Mouse (Mus musculus) stomach, embryonic 16.5 days (tissue): Measurements from ENCODE around the gene H2-Ke6. TPM values are rescaled to one million over a fixed set of nuclear protein-coding genes. Genes with fewer than 3 reads are reported as not detected.

Experiments used
- ATAC-seq: fragments of 200-750 bp; cut with Nextera tagmentation; 2 replicates; pipeline ENCODE4 v1.8.0; 2017; ENCODE audit warnings: moderate number of reproducible peaks, moderate TSS enrichment; ENCODE audit not compliant: insufficient read depth, low FRiP score
- H3K27ac ChIP-seq: fragments of 300-500 bp; sonication (generic); 2 replicates; pipeline ENCODE4 v1.5.1; 2014; ENCODE audit warnings: low read length
- H3K27me3 ChIP-seq: fragments of 300-500 bp; sonication (generic); 2 replicates; pipeline ENCODE4 v1.6.1; 2014; ENCODE audit warnings: low read length, control low read depth, mixed read lengths; ENCODE audit not compliant: control insufficient read depth, insufficient read depth
- H3K36me3 ChIP-seq: fragments of 300-500 bp; sonication (generic); 2 replicates; pipeline ENCODE4 v1.6.1; 2014; ENCODE audit warnings: low read length; ENCODE audit not compliant: control insufficient read depth, insufficient read depth
- H3K4me1 ChIP-seq: fragments of 300-500 bp; sonication (generic); 2 replicates; pipeline ENCODE4 v1.6.1; 2014; ENCODE audit warnings: low read length, control low read depth, mixed read lengths; ENCODE audit not compliant: control insufficient read depth, insufficient read depth
- H3K4me2 ChIP-seq: fragments of 300-500 bp; sonication (generic); 2 replicates; pipeline ENCODE4 v1.6.1; 2014; ENCODE audit warnings: low read depth, low read length, mixed read lengths
- H3K4me3 ChIP-seq: fragments of 300-500 bp; sonication (generic); replicated peaks from 2 replicates; pipeline ENCODE4 v1.5.1; 2014; ENCODE audit warnings: mild to moderate bottlenecking, low read length
- H3K9ac ChIP-seq: fragments of 300-500 bp; sonication (generic); 2 replicates; pipeline ENCODE4 v1.6.1; 2014; ENCODE audit warnings: low read length
- H3K9me3 ChIP-seq: fragments of 300-500 bp; sonication (generic); replicated peaks from 2 replicates; pipeline ENCODE4 v1.6.1; 2016; ENCODE audit warnings: low read length, control low read depth; ENCODE audit not compliant: control insufficient read depth
- WGBS: fragments of 180-500 bp; shearing (Covaris S2); extraction: QIAGEN DNeasy Blood & Tissue Kit; methylation state at CpG from one replicate; pipeline ENCODE4 v1.1.7; 2014; 5-methylcytosine and 5-hydroxymethylcytosine counted together
- polyA plus RNA-seq: library from polyadenylated mRNA; unstranded; fragments of >200 nt; fragmentation: Nextera tagmentation; extraction: Ambion mirVana; gene quantifications from 2 replicates; pipeline ENCODE4 v1.2.1, GENCODE M21; 2015

H2-Ke6 gene
- polyA plus RNA-seq, 1 experiment from 2014 or later, result 38.9 TPM

- H3K4me1 ChIP-seq, result peaks cover 47% of the 10 kb centered on the region
- peak within 1 kb of the TSS; percentile 99 for H3K4me2 ChIP-seq
- peak; percentile 85 for ATAC-seq
- peak within 1 kb of the TSS; percentile 96 for H3K27ac ChIP-seq
- WGBS, result under 1% methylated on average over 87 of the region's 88 CpGs
- H3K9me3 ChIP-seq, result no peaks in the 10 kb centered on the region
- H3K36me3 ChIP-seq, result peaks cover 28% of the 10 kb centered on the region
- peak within 1 kb of the TSS; percentile 93 for H3K4me3 ChIP-seq
- no peaks in the 10 kb centered on the region for H3K27me3 ChIP-seq
- H3K9ac ChIP-seq, result peak within 1 kb of the TSS; percentile 96
These were observed 3.8 kb upstream of the H2-Ke6 start, which contains the start of the genes Slc39a7 and Rxrb for GRCm38 (mm10) chr17:34031465-34032173. Gene Slc39a7 (minus strand): TSS chr17:34031682. Gene Rxrb (plus strand): TSS chr17:34031812.

- Histone ChIP-seq H3K36me3 (peaks cover 21% of the 10 kb centered on the region), H3K27me3 (no peaks in the 10 kb centered on the region), H3K27ac (peak overlapping the region; percentile 95), H3K4me3 (peak overlapping the region; percentile 93), H3K9ac (peak overlapping the region; percentile 96), H3K4me1 (peaks cover 54% of the 10 kb centered on the region), H3K9me3 (no peaks in the 10 kb centered on the region), H3K4me2 (peak overlapping the region; percentile 99)
- ATAC-seq, result no peak
- 2% methylated on average over 20 of the region's 20 CpGs for WGBS
These were observed 3.0 kb upstream of the H2-Ke6 start for GRCm38 (mm10) chr17:34030861-34031326.

- H3K9me3 ChIP-seq, result no peaks in the 10 kb centered on the region
- H3K9ac ChIP-seq, result peak overlapping the region; percentile 96
- no peaks in the 10 kb centered on the region for H3K27me3 ChIP-seq
- no peak overlapping the region for H3K27ac ChIP-seq
- H3K4me3 ChIP-seq, result peak overlapping the region; percentile 93
- peaks cover 62% of the 10 kb centered on the region for H3K4me1 ChIP-seq
- peak overlapping the region; percentile 99 for H3K4me2 ChIP-seq
- 70% methylated on average over 21 of the region's 21 CpGs for WGBS
- peaks cover 19% of the 10 kb centered on the region for H3K36me3 ChIP-seq
- no peak for ATAC-seq
These were observed 2.2 kb upstream of the H2-Ke6 start for GRCm38 (mm10) chr17:34029890-34030595.

- H3K4me2 ChIP-seq, result peak overlapping the region; percentile 99
- no peak overlapping the region for H3K27ac ChIP-seq
- peak overlapping the region; percentile 96 for H3K9ac ChIP-seq
- H3K27me3 ChIP-seq, result no peaks in the 10 kb centered on the region
- peak overlapping the region; percentile 93; the same call in 1 of the 2 replicates for H3K4me3 ChIP-seq
- peaks cover 16% of the 10 kb centered on the region for H3K36me3 ChIP-seq
- no peak for ATAC-seq
- H3K9me3 ChIP-seq, result no peaks in the 10 kb centered on the region
- peaks cover 62% of the 10 kb centered on the region for H3K4me1 ChIP-seq
- 86% methylated on average over 18 of the region's 18 CpGs for WGBS
These were observed 1.5 kb upstream of the H2-Ke6 start for GRCm38 (mm10) chr17:34029150-34029889.

GRCm38 (mm10) chr17:34028501-34029149 lies 765 bp upstream of the H2-Ke6 start:
- Histone ChIP-seq H3K27ac (peak overlapping the region; percentile 51), H3K4me3 (no peak overlapping the region), H3K27me3 (no peaks in the 10 kb centered on the region), H3K4me2 (peak overlapping the region; percentile 85; the same call in 1 of the 2 replicates), H3K9ac (0 out of 2 replicates have a peak overlapping the region, but pooled peaks have one; percentile 38), H3K9me3 (no peaks in the 10 kb centered on the region), H3K36me3 (peaks cover 15% of the 10 kb centered on the region), H3K4me1 (peaks cover 61% of the 10 kb centered on the region)
- WGBS, result 73% methylated on average over 17 of the region's 17 CpGs
- no peak for ATAC-seq

- peak overlapping the region; percentile 85 for H3K4me2 ChIP-seq
- 10% methylated on average over 36 of the region's 36 CpGs for WGBS
- peaks cover 48% of the 10 kb centered on the region for H3K4me1 ChIP-seq
- no peaks in the 10 kb centered on the region for H3K27me3 ChIP-seq
- H3K4me3 ChIP-seq, result peak overlapping the region; percentile 75
- no peaks in the 10 kb centered on the region for H3K9me3 ChIP-seq
- peak overlapping the region; percentile 66 for H3K27ac ChIP-seq
- no peak for ATAC-seq
- H3K9ac ChIP-seq, result peak overlapping the region; percentile 74
- H3K36me3 ChIP-seq, result peaks cover 20% of the 10 kb centered on the region
These were observed 774 bp downstream of the H2-Ke6 start for GRCm38 (mm10) chr17:34026917-34027655.

GRCm38 (mm10) chr17:34026221-34026620 lies 1.6 kb downstream of the H2-Ke6 start:
- Histone ChIP-seq H3K36me3 (peaks cover 27% of the 10 kb centered on the region), H3K9ac (no peak overlapping the region), H3K4me1 (peaks cover 48% of the 10 kb centered on the region), H3K27me3 (no peaks in the 10 kb centered on the region), H3K27ac (no peak overlapping the region), H3K4me2 (no peak overlapping the region), H3K9me3 (no peaks in the 10 kb centered on the region), H3K4me3 (no peak overlapping the region)
- ATAC-seq, result no peak
- WGBS, result 35% methylated on average over 2 of the region's 2 CpGs

- peak overlapping the region; percentile 92 for H3K4me3 ChIP-seq
- H3K27ac ChIP-seq, result no peak overlapping the region
- peaks cover 48% of the 10 kb centered on the region for H3K4me1 ChIP-seq
- peak overlapping the region; percentile 92 for H3K9ac ChIP-seq
- 27% methylated on average over 7 of the region's 7 CpGs for WGBS
- peak overlapping the region; percentile 88 for H3K4me2 ChIP-seq
- no peaks in the 10 kb centered on the region for H3K27me3 ChIP-seq
- no peaks in the 10 kb centered on the region for H3K9me3 ChIP-seq
- ATAC-seq, result no peak
- peaks cover 32% of the 10 kb centered on the region for H3K36me3 ChIP-seq
These were observed 2.1 kb downstream of the H2-Ke6 start for GRCm38 (mm10) chr17:34025756-34026151.
